Mouse (Mus musculus): ENCODE measurements around the gene Usp6nl.

DNA sequence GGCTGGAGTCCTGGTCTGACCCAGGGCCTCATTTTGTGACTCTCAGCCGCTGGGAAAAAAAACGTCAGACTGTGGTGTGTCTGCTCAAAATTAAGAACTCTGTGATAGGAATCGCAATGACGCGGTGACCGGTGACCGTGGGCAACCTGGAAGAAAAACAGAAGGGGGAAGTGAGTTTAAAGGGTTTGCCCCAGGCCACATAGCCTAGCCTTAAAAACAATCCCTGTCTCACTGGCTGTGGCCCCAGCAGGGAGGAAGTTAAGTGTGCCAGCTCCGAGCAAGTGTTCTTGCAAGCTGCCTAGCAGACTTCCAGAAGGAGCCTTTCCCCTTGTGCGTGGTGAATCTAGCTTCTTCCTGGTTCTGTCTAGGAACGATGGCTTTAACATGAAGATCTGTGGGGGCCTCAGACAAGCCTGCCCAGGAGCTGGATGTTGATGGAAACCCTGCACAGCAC is 49.0 kb upstream of the Usp6nl start:
- TF ChIP-seq CTCF (IDR thresholded peaks at IDR 0.05; ENCODE audit: low read depth) (no peak), EP300 (IDR thresholded peaks at IDR 0.05; ENCODE audit: low read depth) (no peak)

Measured in heart, postnatal 0 days (tissue).